Mouse (Mus musculus): ENCODE results near the gene Ddx23.

GRCm38 (mm10) chr15:98606739-98607138 is 56.0 kb downstream of the Ddx23 start:
- no peak for TF ChIP-seq GATA1 (IDR thresholded peaks at IDR 0.05; ENCODE audit: borderline replicate concordance, low read length)
- no peak for TF ChIP-seq FLI1 (IDR thresholded peaks at IDR 0.05; ENCODE audit: low read length)

All from megakaryocyte, embryonic 14.5 days (primary cell).